Mouse (Mus musculus) MEL (cell line): ENCODE results near the gene Cactin. TPM values are rescaled to one million over a fixed set of nuclear protein-coding genes. Genes with fewer than 3 reads are reported as not detected.

Source experiments
- DNase-seq: peaks from one replicate; pipeline ENCODE4 v3.0.0; 2011; ENCODE audit warnings: low read depth, low spot score
- H3K27ac ChIP-seq: 2 replicates; pipeline ENCODE4 v1.5.1; 2012; ENCODE audit warnings: low read depth, mild to moderate bottlenecking, control low read depth, low read length, moderate library complexity; ENCODE audit not compliant: control insufficient read depth
- H3K27me3 ChIP-seq, 2 experiments: fragments of 150-350 bp in 1 of 2; sonication (generic) in 1 of 2; 2 replicates each; pipeline ENCODE4 v1.6.1; 2012; ENCODE audit warnings: low read length in 2 of 2, mild to moderate bottlenecking in 2 of 2, improper control_type of control experiment in 1 of 2, moderate library complexity in 1 of 2; ENCODE audit not compliant: insufficient read depth in 2 of 2, control insufficient read depth in 1 of 2
- H3K36me3 ChIP-seq, 2 experiments: 2 replicates each; pipeline ENCODE4 v1.6.1; 2012 to 2014; ENCODE audit warnings: low read length in 2 of 2, improper control_type of control experiment in 1 of 2, inconsistent platforms in 1 of 2, mild to moderate bottlenecking in 1 of 2; ENCODE audit not compliant: insufficient read depth in 2 of 2, control insufficient read depth in 1 of 2
- H3K4me1 ChIP-seq, 2 experiments: fragments of 150-350 bp in 1 of 2; sonication (generic) in 1 of 2; 2 replicates each; pipeline ENCODE4 v1.6.1; 2012; ENCODE audit warnings: low read length in 2 of 2, improper control_type of control experiment in 1 of 2, mild to moderate bottlenecking in 1 of 2; ENCODE audit not compliant: insufficient read depth in 2 of 2, control insufficient read depth in 1 of 2
- H3K4me3 ChIP-seq, 2 experiments: fragments of 150-350 bp in 1 of 2; sonication (generic) in 1 of 2; 2 replicates each; pipeline ENCODE4 v1.5.1; 2012; ENCODE audit warnings: low read depth in 2 of 2, low read length in 2 of 2, mild to moderate bottlenecking in 2 of 2, moderate library complexity in 2 of 2, control low read depth in 1 of 2, improper control_type of control experiment in 1 of 2; ENCODE audit not compliant: control insufficient read depth in 1 of 2, insufficient read depth in 1 of 2
- H3K79me2 ChIP-seq: 2 replicates; pipeline ENCODE4 v1.6.1; 2012; ENCODE audit warnings: mild to moderate bottlenecking, low read length, moderate library complexity; ENCODE audit not compliant: control insufficient read depth, poor library complexity, insufficient read depth
- H3K9ac ChIP-seq: 2 replicates; pipeline ENCODE4 v1.6.1; 2012; ENCODE audit warnings: low read depth, mild to moderate bottlenecking, control low read depth, low read length, moderate library complexity; ENCODE audit not compliant: control insufficient read depth, poor library complexity, severe bottlenecking
- H3K9me3 ChIP-seq: fragments of 150-350 bp; sonication (generic); replicated peaks from 2 replicates; pipeline ENCODE4 v1.6.1; 2012; ENCODE audit warnings: mild to moderate bottlenecking, low read length, improper control_type of control experiment, moderate library complexity; ENCODE audit not compliant: insufficient read depth
- CHD1 ChIP-seq: IDR thresholded peaks from 2 replicates; pipeline ENCODE4 v1.6.1; 2012; ENCODE audit warnings: low read depth, mild to moderate bottlenecking, inconsistent platforms, low read length, improper control_type of control experiment
- CHD2 ChIP-seq: IDR thresholded peaks from 2 replicates; pipeline ENCODE4 v1.6.1; 2011; ENCODE audit warnings: low read length, improper control_type of control experiment
- CTCF ChIP-seq, 3 experiments: IDR thresholded peaks in 2 of 3; conservative IDR thresholded peaks in 1 of 3; 2 replicates each; pipeline ENCODE4 v1.5.1; 2011 to 2012; ENCODE audit warnings: low read length in 3 of 3, low read depth in 2 of 3, mild to moderate bottlenecking in 2 of 3, improper control_type of control experiment in 1 of 3, inconsistent platforms in 1 of 3, mixed read lengths in 1 of 3, moderate library complexity in 1 of 3; ENCODE audit not compliant: control insufficient read depth in 1 of 3, insufficient read depth in 1 of 3, poor library complexity in 1 of 3, severe bottlenecking in 1 of 3
- ELF1 ChIP-seq: IDR thresholded peaks from 2 replicates; pipeline ENCODE4 v1.6.1; 2014; ENCODE audit warnings: low read depth, mild to moderate bottlenecking, inconsistent platforms, low read length, improper control_type of control experiment, moderate library complexity
- ETS1 ChIP-seq: IDR thresholded peaks from 2 replicates; pipeline ENCODE4 v1.6.1; 2012; ENCODE audit warnings: low read depth, mild to moderate bottlenecking, inconsistent platforms, low read length, improper control_type of control experiment, moderate library complexity
- JUND ChIP-seq: IDR thresholded peaks from 2 replicates; pipeline ENCODE4 v1.6.1; 2011; ENCODE audit warnings: low read depth, mild to moderate bottlenecking, improper control_type of control experiment, low read length
- MAZ ChIP-seq: IDR thresholded peaks from 2 replicates; pipeline ENCODE4 v1.6.1; 2012; ENCODE audit warnings: low read depth, mild to moderate bottlenecking, inconsistent platforms, low read length, improper control_type of control experiment
- MEF2A ChIP-seq: IDR thresholded peaks from 2 replicates; pipeline ENCODE4 v1.6.1; 2014; ENCODE audit warnings: low read depth, mild to moderate bottlenecking, inconsistent platforms, low read length, improper control_type of control experiment; ENCODE audit not compliant: poor library complexity, insufficient replicate concordance, severe bottlenecking; ENCODE audit errors: extremely low read depth
- NELFE ChIP-seq: IDR thresholded peaks from 2 replicates; pipeline ENCODE4 v1.6.1; 2011; ENCODE audit warnings: low read depth, low read length, improper control_type of control experiment
- POLR2AphosphoS5 ChIP-seq: IDR thresholded peaks from 2 replicates; pipeline ENCODE4 v1.6.1; 2012; ENCODE audit warnings: low read depth, borderline replicate concordance, mild to moderate bottlenecking, inconsistent platforms, low read length, moderate library complexity, mixed read lengths
- SIN3A ChIP-seq: IDR thresholded peaks from 2 replicates; pipeline ENCODE4 v1.6.1; 2012; ENCODE audit warnings: low read length, improper control_type of control experiment, inconsistent platforms
- SMC3 ChIP-seq: IDR thresholded peaks from 2 replicates; pipeline ENCODE4 v1.6.1; 2011; ENCODE audit warnings: low read depth, low read length, improper control_type of control experiment
- TCF12 ChIP-seq: IDR thresholded peaks from 2 replicates; pipeline ENCODE4 v1.6.1; 2014; ENCODE audit warnings: low read depth, mild to moderate bottlenecking, inconsistent platforms, low read length, improper control_type of control experiment, moderate library complexity
- USF2 ChIP-seq, 2 experiments: IDR thresholded peaks; 2 replicates each; pipeline ENCODE4 v1.6.1; 2011 to 2012; ENCODE audit warnings: improper control_type of control experiment in 2 of 2, low read length in 2 of 2, borderline replicate concordance in 1 of 2, inconsistent platforms in 1 of 2, low read depth in 1 of 2, mild to moderate bottlenecking in 1 of 2; ENCODE audit not compliant: insufficient read depth in 1 of 2
- ZMIZ1 ChIP-seq: IDR thresholded peaks from 2 replicates; pipeline ENCODE4 v1.6.1; 2012; ENCODE audit warnings: low read depth, mild to moderate bottlenecking, inconsistent platforms, low read length, improper control_type of control experiment, moderate library complexity
- polyA plus RNA-seq, 2 experiments: library from polyadenylated mRNA; stranded (reverse) in 1 of 2; unstranded in 1 of 2; fragments of >175 nt in 1 of 2; fragments of >200 nt in 1 of 2; gene quantifications; 2 replicates each; pipeline versions ENCODE4 v1.2.1 to v1.2.4; 2012; ENCODE audit warnings: low replicate concordance in 2 of 2, low read depth in 1 of 2; ENCODE audit not compliant: insufficient read length in 2 of 2, insufficient read depth in 1 of 2, missing spikeins in 1 of 2
- total RNA-seq: library from RNA; depleted of rRNA; stranded (reverse); fragments of 300-350 nt; gene quantifications from 2 replicates; pipeline ENCODE4 v1.2.3, GENCODE M21; 2012

The Cactin gene
- total and polyA plus RNA-seq, 3 experiments, result 47.6 to 66.8 TPM; not detected in 1

DNA sequence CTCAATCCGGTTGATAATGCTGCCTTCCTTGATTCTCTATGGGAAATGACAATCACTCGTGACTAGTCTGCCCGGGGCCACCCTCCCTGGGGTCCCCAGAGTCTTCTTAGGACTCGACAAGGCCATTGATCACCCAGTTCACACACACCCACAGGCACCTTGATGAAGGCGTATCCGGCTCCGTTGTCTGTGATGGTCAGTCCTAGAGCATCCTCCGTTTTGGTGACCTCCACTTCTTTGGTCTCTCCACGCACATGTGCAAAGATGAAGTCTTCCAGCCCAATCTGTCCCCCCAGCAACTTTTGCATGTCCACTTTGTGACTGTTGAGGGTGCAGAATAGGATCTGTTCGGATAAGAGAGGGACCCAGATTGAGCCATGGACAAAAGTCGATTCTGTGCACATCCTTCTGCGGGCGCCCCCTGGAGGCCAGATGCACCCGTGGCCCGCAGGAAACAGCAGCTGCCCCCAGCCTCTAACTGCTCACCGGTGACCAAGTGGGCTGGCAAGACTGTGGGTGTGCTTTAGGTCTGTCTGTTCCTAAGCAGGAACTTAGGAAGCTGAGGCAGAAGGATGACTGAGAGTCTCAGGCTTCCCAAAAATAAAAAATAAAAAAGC lies 20.5 kb downstream of the Cactin start (continued):
- TF ChIP-seq TCF12 (no peak), NELFE (no peak)

DNA sequence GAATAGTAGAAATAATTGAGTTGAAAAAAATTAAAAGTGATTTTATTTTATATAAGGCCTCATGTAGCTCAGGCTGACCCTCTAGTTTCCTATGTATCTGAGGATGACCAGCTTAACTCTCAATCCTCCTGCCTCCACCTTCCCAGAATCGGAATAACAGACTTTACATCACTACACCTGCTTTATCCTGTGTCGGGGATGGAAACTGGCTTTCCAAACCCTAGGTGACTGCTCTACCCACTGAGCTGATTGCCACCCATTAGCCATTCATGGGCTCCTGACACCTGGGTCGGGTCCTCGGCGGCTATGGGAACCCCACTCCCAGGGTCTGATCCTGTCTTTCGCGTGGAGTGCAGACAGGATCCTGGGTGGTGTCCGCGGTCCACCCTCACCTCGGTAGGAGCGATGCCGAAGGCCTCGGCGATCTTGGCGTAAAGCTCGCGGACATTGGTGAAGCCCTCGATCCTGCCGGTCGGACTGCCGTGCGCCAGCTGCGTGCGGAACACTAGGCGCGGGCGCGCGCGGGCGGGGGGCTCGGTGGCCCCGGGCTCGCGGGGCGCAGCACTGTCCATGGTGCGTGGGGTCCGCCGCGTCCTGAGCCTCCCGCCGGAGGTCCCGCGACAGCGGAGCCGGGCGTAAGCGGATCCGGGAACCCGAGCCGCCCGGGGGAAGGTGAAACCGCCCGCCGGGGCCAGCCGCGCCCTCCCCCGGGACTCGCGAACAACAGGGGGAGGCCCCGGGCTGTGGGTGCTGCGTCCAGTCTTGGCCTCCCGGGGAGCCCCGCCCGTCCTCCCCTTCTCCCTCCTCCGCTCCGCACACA lies 22.0 kb downstream of the Cactin start, which contains the start of gene Gipc3:
TSS of gene Gipc3 (minus strand) at position 581 of the 820 bp plus-strand sequence.
- Histone ChIP-seq H3K9me3 (no peaks in the 10 kb centered on the region), H3K4me3 (no peak within 1 kb of the TSS), H3K4me1 (peaks cover 8% of the 10 kb centered on the region in 2 experiments; a peak in 3 of 4 replicates), H3K27ac (no peak within 1 kb of the TSS), H3K9ac (no peak within 1 kb of the TSS), H3K79me2 (no peaks in the 10 kb centered on the region), H3K36me3 (no peaks in the 10 kb centered on the region; a peak in 1 of 4 replicates), H3K27me3 (no peaks in the 10 kb centered on the region)
- TF ChIP-seq CHD2 (no peak), USF2 (IDR thresholded peaks at IDR 0.05; ENCODE audit: borderline replicate concordance in 1 of 2, insufficient read depth in 1 of 2, low read depth in 1 of 2, low read length in 2 of 2) (no peak), MAZ (no peak), TCF12 (no peak), POLR2AphosphoS5 (no peak), ETS1 (no peak), ELF1 (no peak), ZMIZ1 (no peak), SMC3 (no peak), SIN3A (no peak), CTCF (IDR thresholded peaks at IDR 0.05 in 2 of 3, conservative IDR thresholded peaks at IDR 0.05 in 1 of 3; ENCODE audit: control insufficient read depth in 1 of 3, insufficient read depth in 1 of 3, low read depth in 2 of 3, low read length in 3 of 3, poor library complexity in 1 of 3, severe bottlenecking in 1 of 3) (no peak), MEF2A (no peak), JUND (no peak), NELFE (no peak), CHD1 (no peak)
- DNase-seq, result no peak
